Mouse (Mus musculus): ENCODE measurements around the gene C130026I21Rik. TPM values are rescaled to one million over a fixed set of nuclear protein-coding genes. Genes with fewer than 3 reads are reported as not detected.

Gene C130026I21Rik
- polyA plus RNA-seq, 1 experiment from 2014 or later, result not detected

- Histone ChIP-seq H3K4me2 (no peak overlapping the region), H3K4me3 (no peak overlapping the region), H3K9me3 (0 out of 2 replicates have a peak, but pooled peaks cover 3% of the 10 kb centered on the region), H3K27me3 (no peaks in the 10 kb centered on the region), H3K27ac (no peak overlapping the region), H3K4me1 (no peaks in the 10 kb centered on the region), H3K9ac (no peak overlapping the region), H3K36me3 (no peaks in the 10 kb centered on the region)
- no peak for ATAC-seq (ENCODE audit: insufficient number of reproducible peaks, insufficient read depth, low FRiP score, low TSS enrichment, low read depth)
- 81% methylated on average over 10 of the region's 10 CpGs for WGBS
These were observed 317.7 kb downstream of the C130026I21Rik start for GRCm38 (mm10) chr1:84952456-84953181.

DNA sequence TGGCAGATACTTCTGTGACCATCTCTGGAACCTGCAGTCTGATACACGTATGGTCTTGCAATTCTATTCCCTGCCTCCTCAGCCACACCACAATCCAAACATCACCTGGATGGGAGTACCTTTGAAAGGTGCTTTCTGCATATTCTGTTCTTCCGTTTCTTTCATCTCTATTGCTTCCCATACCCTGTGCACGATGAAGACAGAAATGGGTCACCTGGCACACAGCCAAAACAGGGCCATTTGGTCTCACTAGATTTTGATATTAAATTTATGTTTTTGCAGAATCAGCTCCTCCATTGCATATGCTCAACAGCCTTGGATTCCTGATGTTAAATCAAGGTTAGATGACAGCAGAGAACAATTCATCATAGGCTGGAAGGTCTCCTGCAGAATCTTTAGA lies 318.8 kb downstream of the C130026I21Rik start:
- Histone ChIP-seq H3K36me3 (no peaks in the 10 kb centered on the region), H3K4me3 (no peak overlapping the region), H3K9ac (no peak overlapping the region), H3K9me3 (no peaks in the 10 kb centered on the region), H3K4me1 (no peaks in the 10 kb centered on the region), H3K4me2 (no peak overlapping the region), H3K27ac (no peak overlapping the region), H3K27me3 (no peaks in the 10 kb centered on the region)
- ATAC-seq (ENCODE audit: insufficient number of reproducible peaks, insufficient read depth, low FRiP score, low TSS enrichment, low read depth), result no peak
- 83% methylated on average over 3 of the region's 3 CpGs for WGBS

- no peaks in the 10 kb centered on the region for H3K36me3 ChIP-seq
- WGBS, result 86% methylated on average over 2 of the region's 2 CpGs
- no peak overlapping the region for H3K4me2 ChIP-seq
- no peak overlapping the region for H3K9ac ChIP-seq
- H3K9me3 ChIP-seq, result no peaks in the 10 kb centered on the region
- no peak for ATAC-seq (ENCODE audit: insufficient number of reproducible peaks, insufficient read depth, low FRiP score, low TSS enrichment, low read depth)
- no peaks in the 10 kb centered on the region for H3K27me3 ChIP-seq
- H3K27ac ChIP-seq, result no peak overlapping the region
- H3K4me3 ChIP-seq, result no peak overlapping the region
- no peaks in the 10 kb centered on the region for H3K4me1 ChIP-seq
These were observed 323.0 kb downstream of the C130026I21Rik start for GRCm38 (mm10) chr1:84947390-84947789.

GRCm38 (mm10) chr1:84945950-84946349 lies 324.4 kb downstream of the C130026I21Rik start:
- Histone ChIP-seq H3K27ac (no peak overlapping the region), H3K4me3 (no peak overlapping the region), H3K27me3 (no peaks in the 10 kb centered on the region), H3K9me3 (no peaks in the 10 kb centered on the region), H3K4me1 (no peaks in the 10 kb centered on the region), H3K36me3 (no peaks in the 10 kb centered on the region), H3K4me2 (no peak overlapping the region), H3K9ac (no peak overlapping the region)
- no peak for ATAC-seq (ENCODE audit: insufficient number of reproducible peaks, insufficient read depth, low FRiP score, low TSS enrichment, low read depth)
- 74% methylated on average over 3 of the region's 3 CpGs for WGBS

GRCm38 (mm10) chr1:84943549-84943948 lies 326.8 kb downstream of the C130026I21Rik start:
- 94% methylated on average over 4 of the region's 4 CpGs for WGBS
- no peak overlapping the region for H3K4me3 ChIP-seq
- no peak overlapping the region for H3K4me2 ChIP-seq
- H3K9ac ChIP-seq, result no peak overlapping the region
- H3K27ac ChIP-seq, result no peak overlapping the region
- H3K36me3 ChIP-seq, result no peaks in the 10 kb centered on the region
- no peaks in the 10 kb centered on the region for H3K9me3 ChIP-seq
- ATAC-seq (ENCODE audit: insufficient number of reproducible peaks, insufficient read depth, low FRiP score, low TSS enrichment, low read depth), result no peak
- no peaks in the 10 kb centered on the region for H3K27me3 ChIP-seq
- no peaks in the 10 kb centered on the region for H3K4me1 ChIP-seq

Small RNAs within 50 kb of the gene (microRNA-seq; reads per million reads assigned to microRNA genes)
- gene Gm27907, result not detected

Other genes with a start within 250 kb of the C130026I21Rik start
- gene Gm10553, start 170.4 kb downstream of the C130026I21Rik start, polyA plus RNA-seq (2015; fragmentation: Nextera tagmentation; extraction: Ambion mirVana), result not detected in 2 replicates
- not detected in 2 replicates for gene A530032D15Rik, start 160.7 kb downstream of the C130026I21Rik start, polyA plus RNA-seq (2015; fragmentation: Nextera tagmentation; extraction: Ambion mirVana)